Mouse (Mus musculus): ENCODE results near the gene Acy3. TPM values are rescaled to one million over a fixed set of nuclear protein-coding genes. Genes with fewer than 3 reads are reported as not detected.

Gene Acy3
- polyA plus RNA-seq, 1 experiment, result 1,670 TPM

DNA sequence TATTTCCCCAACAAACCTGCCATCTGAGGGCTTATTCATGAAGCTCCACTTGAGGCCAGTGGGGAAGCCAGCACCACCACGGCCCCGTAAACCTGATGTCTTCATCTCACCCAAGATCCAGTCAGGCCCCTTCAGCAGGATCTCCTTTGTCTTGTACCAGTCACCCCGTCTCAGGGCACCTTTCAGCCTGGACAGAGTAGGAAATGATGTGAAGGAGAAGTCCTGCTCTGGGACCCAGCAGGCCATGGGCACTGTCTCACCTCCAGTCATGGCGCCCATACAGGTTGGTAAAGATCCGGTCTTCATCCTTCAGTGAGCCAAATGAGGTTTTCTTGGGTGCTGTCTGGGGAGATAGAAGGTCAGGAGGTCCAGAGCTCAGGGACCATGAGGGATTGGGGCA lies 24.7 kb downstream of the Acy3 start:
- DNase-seq, result no peak
- WGBS, result 97% methylated on average over 5 of the region's 5 CpGs
- TF ChIP-seq CTCF (conservative IDR thresholded peaks at IDR 0.05; ENCODE audit: insufficient read depth, insufficient read length, low read depth, low read length) (no peak), POLR2A (IDR thresholded peaks at IDR 0.05; ENCODE audit: low read depth, low read length) (no peak)
- Histone ChIP-seq H3K4me3 (ENCODE audit: insufficient read depth, low read depth, low read length) (no peak overlapping the region), H3K27ac (ENCODE audit: insufficient read depth, low read depth, low read length) (no peak overlapping the region), H3K36me3 (ENCODE audit: control insufficient read depth, insufficient read depth, low read length) (peaks cover 2% of the 10 kb centered on the region), H3K27me3 (replicated peaks; ENCODE audit: control insufficient read depth, insufficient read depth, low read length) (no peaks in the 10 kb centered on the region), H3K4me1 (ENCODE audit: control insufficient read depth, insufficient read depth, low read length) (peaks cover 8% of the 10 kb centered on the region; the same call in 1 of the 2 replicates)

- peak within 1 kb of the TSS; percentile 64 for H3K4me3 ChIP-seq (ENCODE audit: insufficient read depth, low read depth, low read length)
- DNase-seq, result peak; percentile 99
- TF ChIP-seq POLR2A (IDR thresholded peaks at IDR 0.05; ENCODE audit: low read depth, low read length) (peak; percentile 59), CTCF (conservative IDR thresholded peaks at IDR 0.05; ENCODE audit: insufficient read depth, insufficient read length, low read depth, low read length) (peak; percentile 94)
- under 1% methylated on average over 45 of the region's 45 CpGs for WGBS
- no peaks in the 10 kb centered on the region for H3K27me3 ChIP-seq (replicated peaks; ENCODE audit: control insufficient read depth, insufficient read depth, low read length)
- peaks cover 2% of the 10 kb centered on the region for H3K36me3 ChIP-seq (ENCODE audit: control insufficient read depth, insufficient read depth, low read length)
- peak within 1 kb of the TSS; percentile 62 for H3K27ac ChIP-seq (ENCODE audit: insufficient read depth, low read depth, low read length)
- H3K4me1 ChIP-seq (ENCODE audit: control insufficient read depth, insufficient read depth, low read length), result peaks cover 8% of the 10 kb centered on the region; the same call in 1 of the 2 replicates
Measured at GRCm38 (mm10) chr19:4012432-4013022, 26.2 kb downstream of the Acy3 start, which contains the start of gene Ndufv1. Gene Ndufv1 (minus strand): TSS chr19:4012806.

DNA sequence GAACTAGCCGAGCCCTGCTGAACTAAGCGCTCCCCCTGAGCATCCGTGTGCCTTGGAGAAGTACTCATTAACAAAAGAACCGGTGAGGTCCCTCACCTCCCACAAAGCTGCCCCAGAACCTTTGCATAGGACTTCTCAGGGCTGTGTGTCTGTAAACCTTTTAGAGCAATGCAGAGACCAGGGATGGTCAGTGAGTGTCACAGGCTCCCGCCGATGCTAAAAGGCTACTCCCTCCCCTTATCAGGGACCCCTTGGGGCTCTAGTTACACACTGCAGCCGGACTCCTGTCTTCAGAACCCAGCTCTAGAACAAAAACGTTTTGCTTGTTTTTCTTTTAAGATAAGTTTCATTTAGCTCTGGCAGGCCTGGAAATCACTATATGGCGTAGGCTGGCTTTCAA lies 26.7 kb downstream of the Acy3 start:
- Histone ChIP-seq H3K4me3 (ENCODE audit: insufficient read depth, low read depth, low read length) (peak overlapping the region; percentile 45), H3K27ac (ENCODE audit: insufficient read depth, low read depth, low read length) (peak overlapping the region; percentile 18; the same call in 1 of the 2 replicates), H3K27me3 (replicated peaks; ENCODE audit: control insufficient read depth, insufficient read depth, low read length) (no peaks in the 10 kb centered on the region), H3K36me3 (ENCODE audit: control insufficient read depth, insufficient read depth, low read length) (peaks cover 2% of the 10 kb centered on the region), H3K4me1 (ENCODE audit: control insufficient read depth, insufficient read depth, low read length) (peaks cover 8% of the 10 kb centered on the region; the same call in 1 of the 2 replicates)
- no peak for DNase-seq
- WGBS, result 21% methylated on average over 9 of the region's 9 CpGs
- TF ChIP-seq POLR2A (IDR thresholded peaks at IDR 0.05; ENCODE audit: low read depth, low read length) (no peak), CTCF (conservative IDR thresholded peaks at IDR 0.05; ENCODE audit: insufficient read depth, insufficient read length, low read depth, low read length) (no peak)

DNA sequence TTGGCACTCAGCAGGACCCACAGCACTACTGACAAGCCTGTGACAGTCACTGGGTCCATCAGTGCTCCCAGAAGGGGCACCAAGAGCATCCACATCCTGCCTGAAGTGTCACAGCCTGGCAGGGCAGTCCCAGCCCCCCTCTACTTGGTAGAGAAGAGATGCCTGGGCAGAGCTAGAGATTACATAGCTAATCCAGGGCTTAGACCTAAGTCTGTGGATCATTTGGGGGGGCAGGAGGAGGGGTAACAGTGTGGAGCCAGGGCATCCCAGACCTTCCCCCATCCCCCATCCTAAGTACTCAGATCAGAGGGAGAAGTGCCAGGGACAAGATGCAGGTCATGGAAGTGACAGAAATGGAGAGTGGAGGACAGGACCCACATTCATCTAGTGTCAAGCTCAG lies 28.4 kb downstream of the Acy3 start:
- Histone ChIP-seq H3K4me3 (ENCODE audit: insufficient read depth, low read depth, low read length) (no peak overlapping the region), H3K36me3 (ENCODE audit: control insufficient read depth, insufficient read depth, low read length) (no peaks in the 10 kb centered on the region), H3K27me3 (replicated peaks; ENCODE audit: control insufficient read depth, insufficient read depth, low read length) (no peaks in the 10 kb centered on the region), H3K4me1 (ENCODE audit: control insufficient read depth, insufficient read depth, low read length) (peaks cover 8% of the 10 kb centered on the region; the same call in 1 of the 2 replicates), H3K27ac (ENCODE audit: insufficient read depth, low read depth, low read length) (no peak overlapping the region)
- no peak for TF ChIP-seq POLR2A (IDR thresholded peaks at IDR 0.05; ENCODE audit: low read depth, low read length)
- TF ChIP-seq CTCF (conservative IDR thresholded peaks at IDR 0.05; ENCODE audit: insufficient read depth, insufficient read length, low read depth, low read length), result no peak
- no peak for DNase-seq

GRCm38 (mm10) chr19:4015635-4016034 lies 29.3 kb downstream of the Acy3 start:
- Histone ChIP-seq H3K4me3 (ENCODE audit: insufficient read depth, low read depth, low read length) (no peak overlapping the region), H3K27me3 (replicated peaks; ENCODE audit: control insufficient read depth, insufficient read depth, low read length) (no peaks in the 10 kb centered on the region), H3K4me1 (ENCODE audit: control insufficient read depth, insufficient read depth, low read length) (peaks cover 8% of the 10 kb centered on the region; the same call in 1 of the 2 replicates), H3K27ac (ENCODE audit: insufficient read depth, low read depth, low read length) (no peak overlapping the region), H3K36me3 (ENCODE audit: control insufficient read depth, insufficient read depth, low read length) (no peaks in the 10 kb centered on the region)
- DNase-seq, result no peak
- WGBS, result 86% methylated on average over 5 of the region's 5 CpGs
- no peak for TF ChIP-seq POLR2A (IDR thresholded peaks at IDR 0.05; ENCODE audit: low read depth, low read length)
- no peak for TF ChIP-seq CTCF (conservative IDR thresholded peaks at IDR 0.05; ENCODE audit: insufficient read depth, insufficient read length, low read depth, low read length)

DNA sequence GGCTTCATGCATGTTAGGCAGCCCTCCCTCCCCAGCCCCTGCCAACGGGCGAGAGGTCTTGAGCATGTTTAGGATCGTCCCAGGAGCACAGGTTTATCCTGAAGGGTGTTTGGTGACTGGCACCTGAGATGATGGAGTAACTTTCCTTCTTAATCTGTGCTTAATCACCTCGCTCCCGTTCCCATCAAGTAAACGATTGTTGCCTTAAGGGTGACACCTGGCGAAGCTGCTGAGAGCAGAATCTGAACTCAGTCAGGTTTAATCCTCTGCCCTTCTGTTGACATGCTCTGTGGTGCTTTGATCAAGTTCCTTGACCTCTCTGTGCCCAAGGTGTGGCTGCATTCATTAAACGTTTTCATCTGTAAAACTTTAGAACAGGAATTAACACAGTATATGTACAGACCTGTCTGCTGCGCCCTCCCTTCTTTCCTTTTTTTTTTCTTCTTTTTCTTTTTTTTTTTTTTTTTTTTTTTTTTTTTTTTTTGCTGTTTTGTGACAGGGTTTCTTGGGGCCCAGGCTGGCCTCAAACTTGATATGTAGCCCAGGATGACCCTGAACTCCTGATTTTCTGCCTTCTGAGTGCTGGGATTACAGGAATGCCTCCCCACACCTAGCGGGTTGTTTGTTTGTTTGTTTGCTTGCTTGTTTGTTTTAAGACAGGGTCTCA lies 31.7 kb downstream of the Acy3 start:
- Histone ChIP-seq H3K4me3 (ENCODE audit: insufficient read depth, low read depth, low read length) (no peak overlapping the region), H3K27ac (ENCODE audit: insufficient read depth, low read depth, low read length) (no peak overlapping the region), H3K36me3 (ENCODE audit: control insufficient read depth, insufficient read depth, low read length) (no peaks in the 10 kb centered on the region), H3K27me3 (replicated peaks; ENCODE audit: control insufficient read depth, insufficient read depth, low read length) (no peaks in the 10 kb centered on the region), H3K4me1 (ENCODE audit: control insufficient read depth, insufficient read depth, low read length) (peaks cover 1% of the 10 kb centered on the region; the same call in 1 of the 2 replicates)
- WGBS, result 77% methylated on average over 10 of the region's 10 CpGs
- DNase-seq, result no peak
- TF ChIP-seq POLR2A (IDR thresholded peaks at IDR 0.05; ENCODE audit: low read depth, low read length) (no peak), CTCF (conservative IDR thresholded peaks at IDR 0.05; ENCODE audit: insufficient read depth, insufficient read length, low read depth, low read length) (no peak)
